Mouse (Mus musculus) intestine, postnatal 0 days (tissue): ENCODE measurements at regions not wholly inside any gene's neighbourhood (a gene's known extent, or its start where the extent isn't known, plus 50 kb on each side); places are given as distances from the start of the nearest gene placed in this dataset.

Source experiments
- ATAC-seq: fragments of 200-750 bp; cut with Nextera tagmentation; 2 replicates; pipeline ENCODE4 v1.8.0; 2017; ENCODE audit warnings: mild to moderate bottlenecking, moderate TSS enrichment, moderate library complexity
- H3K27ac ChIP-seq: fragments of 300-500 bp; sonication (generic); 2 replicates; pipeline ENCODE4 v1.5.1; 2014; ENCODE audit warnings: mild to moderate bottlenecking, low read depth, low read length, moderate library complexity
- H3K27me3 ChIP-seq: fragments of 300-500 bp; sonication (generic); replicated peaks from 2 replicates; pipeline ENCODE4 v1.6.1; 2014; ENCODE audit warnings: low read length, mixed read lengths; ENCODE audit not compliant: control insufficient read depth, insufficient read depth
- H3K36me3 ChIP-seq: fragments of 300-500 bp; sonication (generic); 2 replicates; pipeline ENCODE4 v1.6.1; 2014; ENCODE audit warnings: mild to moderate bottlenecking, moderate library complexity; ENCODE audit not compliant: control insufficient read depth, insufficient read depth
- H3K4me1 ChIP-seq: fragments of 300-500 bp; sonication (generic); replicated peaks from 2 replicates; pipeline ENCODE4 v1.6.1; 2014; ENCODE audit warnings: antibody characterized with exemption, low read length, mixed read lengths; ENCODE audit not compliant: control insufficient read depth, insufficient read depth
- H3K4me2 ChIP-seq: fragments of 300-500 bp; sonication (generic); replicated peaks from 2 replicates; pipeline ENCODE4 v1.6.1; 2014; ENCODE audit warnings: low read depth, mild to moderate bottlenecking, moderate library complexity
- H3K4me3 ChIP-seq: fragments of 300-500 bp; sonication (generic); 2 replicates; pipeline ENCODE4 v1.5.1; 2014; ENCODE audit warnings: low read depth, low read length
- H3K9ac ChIP-seq: fragments of 300-500 bp; sonication (generic); 2 replicates; pipeline ENCODE4 v1.6.1; 2014; ENCODE audit warnings: mild to moderate bottlenecking, low read depth, low read length
- H3K9me3 ChIP-seq: fragments of 300-500 bp; sonication (generic); 2 replicates; pipeline ENCODE4 v1.6.1; 2016; ENCODE audit warnings: mixed run types; ENCODE audit not compliant: control insufficient read depth
- CTCF ChIP-seq: sonication (generic); IDR thresholded peaks from 2 replicates; pipeline ENCODE4 v1.5.1; 2016; ENCODE audit warnings: low read depth, mild to moderate bottlenecking, control low read depth, antibody characterized with exemption, moderate library complexity
- WGBS: fragments of 180-500 bp; shearing (Covaris S2); extraction: QIAGEN DNeasy Blood & Tissue Kit; methylation state at CpG from one replicate; pipeline ENCODE4 v1.1.7; 2014; 5-methylcytosine and 5-hydroxymethylcytosine counted together

- H3K27me3 ChIP-seq = no peaks in the 10 kb centered on the region
- H3K9me3 ChIP-seq = no peaks in the 10 kb centered on the region
- H3K36me3 ChIP-seq = no peaks in the 10 kb centered on the region
- WGBS = 85% methylated on average over 5 of the region's 5 CpGs
- no peak overlapping the region for H3K9ac ChIP-seq
- H3K4me3 ChIP-seq = no peak overlapping the region
- ATAC-seq = no peak
- no peaks in the 10 kb centered on the region for H3K4me1 ChIP-seq
- H3K4me2 ChIP-seq = no peak overlapping the region
- no peak for TF ChIP-seq CTCF
- H3K27ac ChIP-seq = no peak overlapping the region
These were observed 434.9 kb upstream of the Btbd3 start for GRCm38 (mm10) chr2:137821344-137821916.

- TF ChIP-seq CTCF = no peak
- H3K4me3 ChIP-seq = no peak overlapping the region
- no peaks in the 10 kb centered on the region for H3K4me1 ChIP-seq
- 96% methylated on average over 1 of the region's 1 CpGs for WGBS
- ATAC-seq = no peak
- H3K27me3 ChIP-seq = no peaks in the 10 kb centered on the region
- no peak overlapping the region for H3K4me2 ChIP-seq
- no peak overlapping the region for H3K9ac ChIP-seq
- no peaks in the 10 kb centered on the region for H3K9me3 ChIP-seq
- H3K36me3 ChIP-seq = no peaks in the 10 kb centered on the region
- no peak overlapping the region for H3K27ac ChIP-seq
These were observed 441.4 kb upstream of the Btbd3 start for GRCm38 (mm10) chr2:137814945-137815344.

GRCm38 (mm10) chr2:137808401-137809230, 447.7 kb upstream of the Btbd3 start:
- Histone ChIP-seq H3K9ac (no peak overlapping the region), H3K27ac (no peak overlapping the region), H3K4me1 (no peaks in the 10 kb centered on the region), H3K27me3 (no peaks in the 10 kb centered on the region), H3K4me3 (no peak overlapping the region), H3K9me3 (no peaks in the 10 kb centered on the region), H3K36me3 (no peaks in the 10 kb centered on the region), H3K4me2 (no peak overlapping the region)
- ATAC-seq = no peak
- TF ChIP-seq CTCF = no peak
- 92% methylated on average over 13 of the region's 13 CpGs for WGBS

DNA sequence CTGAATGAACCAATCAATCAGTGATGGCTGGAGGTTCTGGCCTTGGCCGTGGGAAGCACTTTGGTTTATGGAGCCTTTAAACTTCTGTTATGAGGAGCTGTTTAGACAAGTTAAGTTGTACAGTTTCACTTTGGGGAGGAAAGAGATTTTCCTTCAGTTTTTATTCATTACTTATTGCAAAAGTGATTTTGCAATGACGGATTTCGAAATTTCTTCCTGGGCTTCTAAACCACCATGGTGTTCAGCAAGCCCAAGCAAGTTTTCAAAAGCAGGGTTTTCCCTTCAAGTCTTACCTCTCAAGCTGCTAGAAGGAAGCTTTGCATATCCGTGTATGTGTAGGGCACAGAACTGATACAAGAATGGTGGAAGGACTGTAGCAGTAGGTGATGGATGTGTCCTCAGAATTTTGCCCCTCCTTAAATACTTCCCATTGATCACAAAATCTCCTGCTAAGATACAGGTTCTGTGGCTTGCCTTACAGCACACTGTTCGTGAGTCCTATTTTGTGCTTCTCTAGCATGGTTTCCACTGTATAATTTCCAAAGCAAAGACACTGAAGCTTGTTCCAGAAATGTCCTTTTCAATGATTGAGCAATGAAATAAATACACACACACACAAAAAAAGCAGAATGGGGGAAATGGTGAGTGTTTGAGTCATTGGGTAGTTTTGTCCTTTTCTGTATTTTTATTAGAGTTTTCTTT, 448.6 kb upstream of the Btbd3 start:
- no peak for TF ChIP-seq CTCF
- H3K9ac ChIP-seq = no peak overlapping the region
- H3K4me2 ChIP-seq = no peak overlapping the region
- 74% methylated on average over 5 of the region's 5 CpGs for WGBS
- no peak overlapping the region for H3K27ac ChIP-seq
- no peaks in the 10 kb centered on the region for H3K9me3 ChIP-seq
- no peaks in the 10 kb centered on the region for H3K27me3 ChIP-seq
- no peaks in the 10 kb centered on the region for H3K4me1 ChIP-seq
- H3K4me3 ChIP-seq = no peak overlapping the region
- no peak for ATAC-seq
- H3K36me3 ChIP-seq = no peaks in the 10 kb centered on the region

- H3K4me2 ChIP-seq = no peak overlapping the region
- whole genome bisulfite sequencing = 30% methylated on average over 2 of the region's 2 CpGs
- H3K9me3 ChIP-seq = no peaks in the 10 kb centered on the region
- no peak for ATAC-seq
- no peak overlapping the region for H3K4me3 ChIP-seq
- TF ChIP-seq CTCF = no peak
- H3K27me3 ChIP-seq = no peaks in the 10 kb centered on the region
- no peaks in the 10 kb centered on the region for H3K36me3 ChIP-seq
- H3K27ac ChIP-seq = no peak overlapping the region
- H3K4me1 ChIP-seq = no peaks in the 10 kb centered on the region
- no peak overlapping the region for H3K9ac ChIP-seq
These were observed 461.5 kb upstream of the Btbd3 start for GRCm38 (mm10) chr2:137794841-137795240.

GRCm38 (mm10) chr2:137784091-137784490, 472.3 kb upstream of the Btbd3 start:
- no peak for TF ChIP-seq CTCF
- no peak for ATAC-seq
- H3K27ac ChIP-seq = no peak overlapping the region

More at GRCm38 (mm10) chr2:137784091-137784490, 472.3 kb upstream of the Btbd3 start:
- H3K4me2 ChIP-seq = no peak overlapping the region
- H3K9ac ChIP-seq = no peak overlapping the region
- H3K27me3 ChIP-seq = no peaks in the 10 kb centered on the region
- no peaks in the 10 kb centered on the region for H3K4me1 ChIP-seq
- no peaks in the 10 kb centered on the region for H3K9me3 ChIP-seq
- WGBS = 82% methylated on average over 6 of the region's 6 CpGs
- H3K4me3 ChIP-seq = no peak overlapping the region
- H3K36me3 ChIP-seq = no peaks in the 10 kb centered on the region
